ENCODE assay signal across 8 mouse cellular contexts in the genomic region with DNA sequence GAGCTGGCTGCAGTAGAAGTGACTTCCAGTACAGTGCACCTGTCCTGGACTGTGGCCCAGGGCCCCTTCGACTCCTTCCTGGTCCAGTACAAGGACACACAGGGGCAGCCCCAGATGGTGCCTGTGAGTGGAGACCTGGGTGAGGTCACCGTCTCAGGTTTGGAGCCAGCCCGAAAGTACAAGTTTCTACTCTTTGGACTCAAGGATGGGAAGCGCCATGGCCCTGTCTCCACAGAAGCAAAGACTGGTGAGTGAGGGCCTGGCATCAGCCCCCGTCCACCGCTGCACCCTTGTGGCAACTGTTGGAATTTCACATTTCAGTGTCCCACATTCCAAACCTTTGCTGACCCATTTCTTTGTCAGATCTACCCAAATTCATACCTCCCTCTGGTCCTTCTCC. TPM values are rescaled to one million over a fixed set of nuclear protein-coding genes. Genes with fewer than 3 reads are reported as not detected.
DNase-seq lines count a peak whose midpoint lies in the region; ATAC-seq and TF ChIP-seq lines count a peak whose summit lies in the region.
"Had no signal": no experiment of that assay in that cellular context is flagged by ENCODE, and none has a peak within 500 bp of the region (broad histone marks: within the 10 kb centered on the region; RNA-seq: fewer than 3 reads in every experiment).

No protein-coding gene starts in this region.

- peak; percentile 31; the same call in 1 of the 2 replicates for ATAC-seq in kidney, postnatal 0 days (replicated peaks; ENCODE audit: low FRiP score, low read depth)

- no peaks in the 10 kb centered on the region for H3K36me3 ChIP-seq in thymus, adult 2 months (ENCODE audit: control insufficient read depth, insufficient read depth, low read length)
- H3K36me3 ChIP-seq in kidney, postnatal 0 days (ENCODE audit: insufficient read depth, low read length) = no peaks in the 10 kb centered on the region
- H3K36me3 ChIP-seq: neural tube, embryonic 13.5 days had no signal

- WGBS in thymus, adult 2 months = 47% methylated on average over 6 of the region's 6 CpGs
- 42% methylated on average over 6 of the region's 6 CpGs for WGBS in kidney, postnatal 0 days
- 29% methylated on average over 6 of the region's 6 CpGs for WGBS in lung, adult 2 months

- no peak overlapping the region for H3K9ac ChIP-seq in kidney, postnatal 0 days (ENCODE audit: low read depth, low read length)
- H3K9ac ChIP-seq: neural tube, embryonic 13.5 days had no signal

- no peak overlapping the region for H3K4me3 ChIP-seq in thymus, adult 2 months (ENCODE audit: control insufficient read depth, insufficient read depth, low read length)
- H3K4me3 ChIP-seq in kidney, postnatal 0 days (replicated peaks; ENCODE audit: low read depth, low read length) = no peak overlapping the region
- no peak overlapping the region for H3K4me3 ChIP-seq in lung, adult 2 months (replicated peaks; ENCODE audit: extremely low read depth, low read depth, low read length)
- H3K4me3 ChIP-seq: neural tube, embryonic 13.5 days had no signal

- no peak for TF ChIP-seq CTCF in thymus, adult 2 months (IDR thresholded peaks at IDR 0.05; ENCODE audit: borderline replicate concordance, control insufficient read depth, extremely low read depth, insufficient read depth, low read length, poor library complexity)
- TF ChIP-seq CTCF in kidney, postnatal 0 days (IDR thresholded peaks at IDR 0.05; ENCODE audit: low read depth) = peak; percentile 71
- peak; percentile 58 for TF ChIP-seq CTCF in lung, adult 2 months (IDR thresholded peaks at IDR 0.05; ENCODE audit: insufficient read depth, low read length)

- no peak overlapping the region for H3K27ac ChIP-seq in thymus, adult 2 months (ENCODE audit: control insufficient read depth, insufficient read depth, low read length)
- H3K27ac ChIP-seq in kidney, postnatal 0 days = no peak overlapping the region
- H3K27ac ChIP-seq: neural tube, embryonic 13.5 days had no signal

- no peaks in the 10 kb centered on the region for H3K4me1 ChIP-seq in thymus, adult 2 months (replicated peaks; ENCODE audit: control insufficient read depth, insufficient read depth, low read length)
- no peaks in the 10 kb centered on the region for H3K4me1 ChIP-seq in kidney, postnatal 0 days (replicated peaks; ENCODE audit: insufficient read depth, low read length)
- H3K4me1 ChIP-seq in lung, adult 2 months (ENCODE audit: control insufficient read depth, insufficient read depth, low read length) = 0 out of 2 replicates have a peak, but pooled peaks cover 2% of the 10 kb centered on the region
- H3K4me1 ChIP-seq: neural tube, embryonic 13.5 days had no signal

- peak; percentile 58 for DNase-seq in thymus, adult 2 months
- DNase-seq in thymus, adult 18-20 months = no peak
- peak; percentile 52 to 61 for DNase-seq in adrenal gland, postnatal 4 days (ENCODE audit: low spot score in 2 of 2)
- peak; percentile 24 to 55 for DNase-seq in frontal cortex, postnatal 14 days (ENCODE audit: low spot score in 2 of 2)
- DNase-seq in kidney, postnatal 0 days (ENCODE audit: low spot score) = peak; percentile 73
- peak; percentile 76 for DNase-seq in lung, adult 2 months
- peak; percentile 68 for DNase-seq in right cerebral cortex, postnatal 4 days

- no peaks in the 10 kb centered on the region for H3K27me3 ChIP-seq in thymus, adult 2 months (ENCODE audit: control insufficient read depth, insufficient read depth, low read length)
- no peaks in the 10 kb centered on the region for H3K27me3 ChIP-seq in kidney, postnatal 0 days (ENCODE audit: insufficient read depth, low read length)
- H3K27me3 ChIP-seq: neural tube, embryonic 13.5 days had no signal

- H3K9me3 ChIP-seq in kidney, postnatal 0 days (replicated peaks; ENCODE audit: low read length) = no peaks in the 10 kb centered on the region
- H3K9me3 ChIP-seq: neural tube, embryonic 13.5 days had no signal

- no peak overlapping the region for H3K4me2 ChIP-seq in kidney, postnatal 0 days (ENCODE audit: low read length)
- H3K4me2 ChIP-seq: neural tube, embryonic 13.5 days had no signal

- TF ChIP-seq POLR2A in thymus, adult 2 months (IDR thresholded peaks at IDR 0.05; ENCODE audit: control insufficient read depth, extremely low read depth, insufficient read depth, low read length, poor library complexity) = no peak
- no peak for TF ChIP-seq POLR2A in lung, adult 2 months (IDR thresholded peaks at IDR 0.05; ENCODE audit: borderline replicate concordance, extremely low read depth, low read depth, low read length)

RNA-seq across cellular contexts. Expression of gene C4b, which starts 30.7 kb away (rescaled TPM):
- polyA plus RNA-seq in thymus, adult 2 months (2012; rRNA removed) = 11.8 and 15.2 TPM in 2 replicates
- 100 to 1,000 TPM; 105 to 151 TPM for total RNA-seq in adrenal gland, postnatal 4 days (2021)
- polyA plus RNA-seq in kidney, postnatal 0 days (2015; fragmentation: Nextera tagmentation; extraction: Ambion mirVana) = 0.22 and 0.41 TPM in 2 replicates
- 136 and 137 TPM in 2 replicates for polyA plus RNA-seq in lung, adult 2 months (2012; rRNA removed)
- polyA plus RNA-seq: neural tube, embryonic 13.5 days had no signal

RNA-seq across cellular contexts. Expression of gene Tnxb, which starts 42.6 kb away (rescaled TPM):
- 4.5 and 5.7 TPM in 2 replicates for polyA plus RNA-seq in thymus, adult 2 months (2012; rRNA removed)
- total RNA-seq in adrenal gland, postnatal 4 days (2021) = 10 to 100 TPM; 29.4 to 33.0 TPM
- polyA plus RNA-seq in kidney, postnatal 0 days (2015; fragmentation: Nextera tagmentation; extraction: Ambion mirVana) = 0.19 and 0.26 TPM in 2 replicates
- 39.6 and 49.2 TPM in 2 replicates for polyA plus RNA-seq in lung, adult 2 months (2012; rRNA removed)

Comparison
In these comparisons a context has a peak if more than half of its experiments do, and no peak if none do; other contexts are left out.
1. DNase-seq: peak in thymus, adult 2 months (single experiment), adrenal gland, postnatal 4 days (2 of 2), frontal cortex, postnatal 14 days (2 of 2), kidney, postnatal 0 days (single experiment), lung, adult 2 months (single experiment) and right cerebral cortex, postnatal 4 days (single experiment); none in thymus, adult 18-20 months (0 of 2).